Mouse (Mus musculus): Measurements from ENCODE around the gene Det1. TPM values are rescaled to one million over a fixed set of nuclear protein-coding genes. Genes with fewer than 3 reads are reported as not detected.
A peak's percentile ranks its signal among the peaks of the same experiment; 100 is the strongest.

Det1 gene
- polyA plus RNA-seq, 1 experiment = 14.5 TPM

DNA sequence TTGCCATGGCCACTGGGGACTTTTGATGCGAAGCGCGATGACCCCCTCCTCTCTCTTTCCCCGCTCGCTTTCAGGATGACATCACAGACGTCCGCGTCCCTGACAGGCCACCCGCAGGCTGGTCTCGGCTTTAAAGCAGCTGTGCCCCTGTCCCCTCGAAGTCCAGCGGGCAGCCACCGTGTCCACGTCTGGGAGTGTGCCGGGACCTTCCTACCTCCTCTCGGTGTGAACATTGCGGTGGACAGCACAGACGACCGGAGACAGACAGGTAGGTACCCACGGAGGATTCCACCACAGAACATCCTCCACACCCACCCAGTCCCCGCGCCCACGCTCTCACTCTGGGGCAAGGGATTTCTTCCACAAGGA is 35.4 kb upstream of the Det1 start:
- no peak overlapping the region for H3K9ac ChIP-seq (ENCODE audit: low read depth, poor library complexity, severe bottlenecking)
- H3K4me1 ChIP-seq (ENCODE audit: control insufficient read depth, insufficient read depth, low read length) = no peaks in the 10 kb centered on the region

DNA sequence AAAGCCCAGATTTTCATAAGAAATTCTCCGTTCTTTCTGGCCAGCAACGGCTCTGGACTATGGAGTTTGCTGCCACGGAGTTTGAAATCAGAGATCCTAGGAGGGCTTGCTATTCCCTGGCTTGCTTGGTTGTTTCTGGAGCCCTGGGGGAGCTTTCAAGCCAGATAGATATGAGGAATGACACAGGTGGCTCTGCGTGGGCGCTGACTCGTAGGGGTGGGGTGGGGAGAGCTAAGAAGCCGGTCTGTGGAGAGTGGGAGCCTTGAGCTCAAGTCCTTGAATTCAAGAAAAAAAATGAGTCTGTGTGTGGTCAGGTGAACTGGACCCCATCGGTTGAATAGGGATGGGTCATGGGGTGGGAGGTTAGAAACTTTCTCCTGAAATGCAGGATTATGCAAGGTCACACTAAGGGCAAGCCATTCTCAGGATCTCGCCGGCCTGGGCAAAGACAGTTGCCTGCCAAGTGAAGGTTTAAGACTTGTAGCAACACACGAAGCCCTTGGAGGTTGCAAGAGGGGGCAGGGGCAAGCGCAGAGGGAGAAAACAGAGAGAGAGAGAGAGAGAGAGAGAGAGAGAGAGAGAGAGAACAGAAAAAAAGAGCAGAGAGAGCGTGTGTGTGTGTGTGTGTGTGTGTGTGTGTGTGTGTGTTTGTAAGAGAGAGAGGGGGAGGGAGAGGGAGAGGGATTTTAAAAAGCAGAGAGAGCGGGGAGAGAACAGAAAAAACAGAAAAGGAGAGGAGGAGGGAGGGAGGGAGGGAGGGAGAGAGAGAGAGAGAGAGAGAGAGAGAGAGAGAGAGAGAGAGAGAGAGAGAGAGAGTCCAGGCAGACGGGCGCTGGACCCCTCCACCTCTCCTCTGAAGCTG is 34.8 kb upstream of the Det1 start:
- no peaks in the 10 kb centered on the region for H3K4me1 ChIP-seq (ENCODE audit: control insufficient read depth, insufficient read depth, low read length)
- H3K9me3 ChIP-seq (replicated peaks; ENCODE audit: control insufficient read depth, insufficient read depth, low read length, poor library complexity, severe bottlenecking) = no peaks in the 10 kb centered on the region
- no peak overlapping the region for H3K27ac ChIP-seq (ENCODE audit: insufficient read depth, low read length)
- H3K4me3 ChIP-seq (ENCODE audit: low read depth, low read length) = no peak overlapping the region
- H3K36me3 ChIP-seq (ENCODE audit: control insufficient read depth, insufficient read depth, low read length, poor library complexity, severe bottlenecking) = no peaks in the 10 kb centered on the region
- no peak overlapping the region for H3K9ac ChIP-seq (ENCODE audit: low read depth, poor library complexity, severe bottlenecking)
- no peak for TF ChIP-seq CTCF (IDR thresholded peaks at IDR 0.05; ENCODE audit: low read depth, low read length)
- no peak for TF ChIP-seq POLR2A (IDR thresholded peaks at IDR 0.05; ENCODE audit: insufficient read depth, low read length)
- TF ChIP-seq EP300 (IDR thresholded peaks at IDR 0.05; ENCODE audit: insufficient read depth, low read depth, low read length) = no peak
- H3K27me3 ChIP-seq (ENCODE audit: control insufficient read depth, insufficient read depth, low read length, poor library complexity, severe bottlenecking) = no peaks in the 10 kb centered on the region

More for the DNA sequence above, 35.4 kb upstream of the Det1 start:
- Histone ChIP-seq H3K9me3 (replicated peaks; ENCODE audit: control insufficient read depth, insufficient read depth, low read length, poor library complexity, severe bottlenecking) (no peaks in the 10 kb centered on the region), H3K36me3 (ENCODE audit: control insufficient read depth, insufficient read depth, low read length, poor library complexity, severe bottlenecking) (no peaks in the 10 kb centered on the region), H3K4me3 (ENCODE audit: low read depth, low read length) (no peak overlapping the region), H3K27ac (ENCODE audit: insufficient read depth, low read length) (no peak overlapping the region), H3K27me3 (ENCODE audit: control insufficient read depth, insufficient read depth, low read length, poor library complexity, severe bottlenecking) (no peaks in the 10 kb centered on the region)
- TF ChIP-seq CTCF (IDR thresholded peaks at IDR 0.05; ENCODE audit: low read depth, low read length) (no peak), POLR2A (IDR thresholded peaks at IDR 0.05; ENCODE audit: insufficient read depth, low read length) (no peak), EP300 (IDR thresholded peaks at IDR 0.05; ENCODE audit: insufficient read depth, low read depth, low read length) (no peak)

DNA sequence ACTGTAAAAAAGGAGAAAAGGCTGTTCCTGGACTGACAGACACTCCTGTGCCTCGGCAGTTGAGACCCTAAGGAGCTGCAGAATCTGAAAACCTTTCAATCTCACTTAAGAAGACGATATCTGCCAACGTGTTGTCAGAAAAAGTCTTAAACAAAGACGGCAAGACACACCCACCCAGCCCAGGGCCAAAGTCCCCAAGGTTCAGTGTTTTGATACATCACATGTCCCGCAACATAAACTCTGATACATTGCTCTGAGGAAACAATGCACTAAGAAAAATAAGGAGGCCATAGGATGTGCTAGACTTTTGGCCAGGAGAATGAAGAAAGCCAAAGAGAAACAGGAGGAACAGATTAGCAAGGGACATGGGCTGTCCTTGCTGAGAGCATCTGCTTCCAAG is 25.8 kb upstream of the Det1 start:
- TF ChIP-seq EP300 (IDR thresholded peaks at IDR 0.05; ENCODE audit: insufficient read depth, low read depth, low read length) (no peak), CTCF (IDR thresholded peaks at IDR 0.05; ENCODE audit: low read depth, low read length) (no peak), POLR2A (IDR thresholded peaks at IDR 0.05; ENCODE audit: insufficient read depth, low read length) (no peak)
- H3K27me3 ChIP-seq (ENCODE audit: control insufficient read depth, insufficient read depth, low read length, poor library complexity, severe bottlenecking) = no peaks in the 10 kb centered on the region
- no peaks in the 10 kb centered on the region for H3K9me3 ChIP-seq (replicated peaks; ENCODE audit: control insufficient read depth, insufficient read depth, low read length, poor library complexity, severe bottlenecking)
- H3K9ac ChIP-seq (ENCODE audit: low read depth, poor library complexity, severe bottlenecking) = no peak overlapping the region
- no peak overlapping the region for H3K27ac ChIP-seq (ENCODE audit: insufficient read depth, low read length)
- no peak overlapping the region for H3K4me3 ChIP-seq (ENCODE audit: low read depth, low read length)
- no peaks in the 10 kb centered on the region for H3K36me3 ChIP-seq (ENCODE audit: control insufficient read depth, insufficient read depth, low read length, poor library complexity, severe bottlenecking)
- H3K4me1 ChIP-seq (ENCODE audit: control insufficient read depth, insufficient read depth, low read length) = no peaks in the 10 kb centered on the region

DNA sequence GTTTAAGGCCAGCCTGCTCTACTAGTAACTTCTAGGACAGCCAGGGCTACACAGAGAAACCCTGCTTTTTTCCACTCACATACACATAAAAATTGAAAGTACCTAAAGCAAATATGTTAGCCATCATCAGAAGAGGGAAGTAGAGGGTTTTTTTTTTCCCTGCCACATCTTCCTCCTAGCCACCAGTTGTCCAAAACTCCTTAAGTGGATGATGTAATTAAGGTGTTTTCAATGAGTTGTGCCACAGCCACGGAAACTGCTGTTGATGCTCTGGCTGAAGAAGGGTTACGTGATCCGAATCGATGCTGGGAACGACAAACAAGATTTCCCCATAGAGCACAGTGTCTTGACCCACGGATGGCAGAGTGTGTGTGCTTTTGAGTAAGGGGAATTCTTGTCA is 25.3 kb upstream of the Det1 start:
- no peak overlapping the region for H3K4me3 ChIP-seq (ENCODE audit: low read depth, low read length)
- H3K27ac ChIP-seq (ENCODE audit: insufficient read depth, low read length) = no peak overlapping the region
- no peaks in the 10 kb centered on the region for H3K9me3 ChIP-seq (replicated peaks; ENCODE audit: control insufficient read depth, insufficient read depth, low read length, poor library complexity, severe bottlenecking)
- no peak for TF ChIP-seq CTCF (IDR thresholded peaks at IDR 0.05; ENCODE audit: low read depth, low read length)
- no peak for TF ChIP-seq EP300 (IDR thresholded peaks at IDR 0.05; ENCODE audit: insufficient read depth, low read depth, low read length)
- no peak for TF ChIP-seq POLR2A (IDR thresholded peaks at IDR 0.05; ENCODE audit: insufficient read depth, low read length)
- no peaks in the 10 kb centered on the region for H3K36me3 ChIP-seq (ENCODE audit: control insufficient read depth, insufficient read depth, low read length, poor library complexity, severe bottlenecking)
- no peaks in the 10 kb centered on the region for H3K27me3 ChIP-seq (ENCODE audit: control insufficient read depth, insufficient read depth, low read length, poor library complexity, severe bottlenecking)
- no peak overlapping the region for H3K9ac ChIP-seq (ENCODE audit: low read depth, poor library complexity, severe bottlenecking)
- H3K4me1 ChIP-seq (ENCODE audit: control insufficient read depth, insufficient read depth, low read length) = no peaks in the 10 kb centered on the region

DNA sequence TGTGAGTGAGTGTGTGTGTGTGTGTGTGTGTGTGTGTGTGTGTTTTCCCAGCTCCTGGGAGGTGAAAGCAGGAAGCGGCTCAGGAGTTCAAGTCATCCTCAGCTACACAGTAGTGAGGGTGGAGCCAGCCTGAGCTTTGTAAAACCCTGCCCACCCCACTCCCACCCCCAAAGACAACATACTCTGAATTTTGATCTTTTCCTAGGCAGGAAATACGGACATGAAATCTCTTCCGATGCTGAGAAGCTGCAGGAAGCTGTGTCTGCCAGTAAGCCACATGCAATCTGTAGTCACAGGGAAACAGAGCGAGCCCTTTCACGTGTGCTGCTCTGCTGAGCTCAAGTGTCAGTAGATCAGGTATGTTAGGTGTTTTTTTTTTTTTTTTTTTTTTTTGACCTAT is 21.7 kb upstream of the Det1 start:
- Histone ChIP-seq H3K36me3 (ENCODE audit: control insufficient read depth, insufficient read depth, low read length, poor library complexity, severe bottlenecking) (no peaks in the 10 kb centered on the region), H3K9me3 (replicated peaks; ENCODE audit: control insufficient read depth, insufficient read depth, low read length, poor library complexity, severe bottlenecking) (no peaks in the 10 kb centered on the region), H3K4me3 (ENCODE audit: low read depth, low read length) (no peak overlapping the region), H3K27me3 (ENCODE audit: control insufficient read depth, insufficient read depth, low read length, poor library complexity, severe bottlenecking) (no peaks in the 10 kb centered on the region), H3K27ac (ENCODE audit: insufficient read depth, low read length) (no peak overlapping the region), H3K9ac (ENCODE audit: low read depth, poor library complexity, severe bottlenecking) (no peak overlapping the region), H3K4me1 (ENCODE audit: control insufficient read depth, insufficient read depth, low read length) (no peaks in the 10 kb centered on the region)
- TF ChIP-seq EP300 (IDR thresholded peaks at IDR 0.05; ENCODE audit: insufficient read depth, low read depth, low read length) (no peak), POLR2A (IDR thresholded peaks at IDR 0.05; ENCODE audit: insufficient read depth, low read length) (no peak), CTCF (IDR thresholded peaks at IDR 0.05; ENCODE audit: low read depth, low read length) (no peak)

- TF ChIP-seq POLR2A (IDR thresholded peaks at IDR 0.05; ENCODE audit: insufficient read depth, low read length) = no peak
- TF ChIP-seq EP300 (IDR thresholded peaks at IDR 0.05; ENCODE audit: insufficient read depth, low read depth, low read length) = peak; percentile 78
- TF ChIP-seq CTCF (IDR thresholded peaks at IDR 0.05; ENCODE audit: low read depth, low read length) = no peak
- Histone ChIP-seq H3K36me3 (ENCODE audit: control insufficient read depth, insufficient read depth, low read length, poor library complexity, severe bottlenecking) (no peaks in the 10 kb centered on the region), H3K27ac (ENCODE audit: insufficient read depth, low read length) (no peak overlapping the region), H3K4me3 (ENCODE audit: low read depth, low read length) (no peak overlapping the region), H3K9me3 (replicated peaks; ENCODE audit: control insufficient read depth, insufficient read depth, low read length, poor library complexity, severe bottlenecking) (no peaks in the 10 kb centered on the region), H3K27me3 (ENCODE audit: control insufficient read depth, insufficient read depth, low read length, poor library complexity, severe bottlenecking) (no peaks in the 10 kb centered on the region; the same call in 1 of the 2 replicates), H3K4me1 (ENCODE audit: control insufficient read depth, insufficient read depth, low read length) (no peaks in the 10 kb centered on the region), H3K9ac (ENCODE audit: low read depth, poor library complexity, severe bottlenecking) (no peak overlapping the region)
Measured at GRCm38 (mm10) chr7:78865212-78865949, 18.3 kb upstream of the Det1 start.
